Comparison of ENCODE assay signal across 9 mouse cellular contexts in genomic region chr10:121423541-121424349, GRCm38 (mm10). TPM values are rescaled to one million over a fixed set of nuclear protein-coding genes. Genes with fewer than 3 reads are reported as not detected.
DNase-seq lines count a peak whose midpoint lies in the region; ATAC-seq lines count a peak whose summit lies in the region.
"Had no signal": no experiment of that assay in that cellular context is flagged by ENCODE, and none has a peak within 500 bp of the region (broad histone marks: within the 10 kb centered on the region; RNA-seq: fewer than 3 reads in every experiment).

No protein-coding gene starts in this region.

- ATAC-seq in heart, embryonic 14.5 days (ENCODE audit: insufficient number of reproducible peaks, insufficient read depth, low FRiP score, low read depth): no peak
- ATAC-seq in midbrain, embryonic 14.5 days (ENCODE audit: low FRiP score, low TSS enrichment): no peak

- H3K27ac ChIP-seq in heart, embryonic 14.5 days (replicated peaks in 1 of 2; ENCODE audit: control insufficient read depth in 1 of 2, insufficient read depth in 1 of 2, low read depth in 2 of 2, low read length in 2 of 2): peak overlapping the region; percentile 62 to 76
- peak overlapping the region; percentile 45 for H3K27ac ChIP-seq in midbrain, embryonic 14.5 days (replicated peaks; ENCODE audit: low read depth, low read length)

- peaks cover 62 to 86% of the 10 kb centered on the region in 2 experiments for H3K4me1 ChIP-seq in heart, embryonic 14.5 days (ENCODE audit: control insufficient read depth in 2 of 2, insufficient read depth in 2 of 2, low read length in 2 of 2)
- H3K4me1 ChIP-seq in midbrain, embryonic 14.5 days (ENCODE audit: control insufficient read depth, insufficient read depth, low read length): peaks cover 16% of the 10 kb centered on the region

- H3K27me3 ChIP-seq in heart, embryonic 14.5 days (ENCODE audit: control insufficient read depth, insufficient read depth, low read length): no peaks in the 10 kb centered on the region
- no peaks in the 10 kb centered on the region for H3K27me3 ChIP-seq in midbrain, embryonic 14.5 days (ENCODE audit: control insufficient read depth, insufficient read depth, low read length)

- 61% methylated on average over 16 of the region's 16 CpGs for WGBS in heart, embryonic 14.5 days
- WGBS in midbrain, embryonic 14.5 days: 37% methylated on average over 16 of the region's 16 CpGs

- peak; percentile 55 for DNase-seq in kidney, adult 9 months
- DNase-seq in kidney, adult 18-20 months: no peak
- DNase-seq in brain, adult 2 months (ENCODE audit: low read depth, low spot score): peak; percentile 31
- DNase-seq in midbrain, embryonic 14.5 days: peak; percentile 46
- no peak for DNase-seq in right cerebral cortex, postnatal 14 days
- no peak for DNase-seq in spleen, postnatal 14 days (ENCODE audit: low spot score in 2 of 2)
- no peak for DNase-seq in layer of hippocampus, postnatal 36 days

- no peak overlapping the region for H3K9ac ChIP-seq in heart, embryonic 14.5 days (ENCODE audit: low read length)
- peak overlapping the region; percentile 20; the same call in 1 of the 2 replicates for H3K9ac ChIP-seq in midbrain, embryonic 14.5 days (replicated peaks; ENCODE audit: low read length)

- H3K9me3 ChIP-seq in heart, embryonic 14.5 days (ENCODE audit: control insufficient read depth, low read length): no peaks in the 10 kb centered on the region
- H3K9me3 ChIP-seq in midbrain, embryonic 14.5 days (ENCODE audit: control insufficient read depth, low read length): no peaks in the 10 kb centered on the region

- no peak overlapping the region for H3K4me2 ChIP-seq in heart, embryonic 14.5 days (ENCODE audit: low read length)
- no peak overlapping the region for H3K4me2 ChIP-seq in midbrain, embryonic 14.5 days (ENCODE audit: low read length)

- H3K36me3 ChIP-seq in heart, embryonic 14.5 days (ENCODE audit: control insufficient read depth, insufficient read depth, low read length): no peaks in the 10 kb centered on the region
- no peaks in the 10 kb centered on the region for H3K36me3 ChIP-seq in midbrain, embryonic 14.5 days (ENCODE audit: control insufficient read depth, insufficient read depth, low read length)

- H3K4me3 ChIP-seq in heart, embryonic 14.5 days (ENCODE audit: control insufficient read depth in 1 of 2, insufficient read depth in 1 of 2, low read depth in 1 of 2, low read length in 2 of 2): no peak overlapping the region
- no peak overlapping the region for H3K4me3 ChIP-seq in midbrain, embryonic 14.5 days (replicated peaks; ENCODE audit: low read depth, low read length)
- H3K4me3 ChIP-seq: myocyte had no signal

RNA-seq across cellular contexts. Expression of gene Rassf3, which starts 52.4 kb away (rescaled TPM):
- polyA plus RNA-seq in heart, embryonic 14.5 days (2014; fragmentation: Nextera tagmentation; extraction: Ambion mirVana): 25.1 and 25.3 TPM in 2 replicates
- polyA plus RNA-seq in midbrain, embryonic 14.5 days (2014; fragmentation: Nextera tagmentation; extraction: Ambion mirVana): 2.4 and 4.5 TPM in 2 replicates
- total RNA-seq in layer of hippocampus, postnatal 36 days (2021): 1 to 10 TPM; 8.2 to 8.9 TPM

RNA-seq across cellular contexts. Expression of gene Gns, which starts 58.9 kb away (rescaled TPM):
- polyA plus RNA-seq in heart, embryonic 14.5 days (2014; fragmentation: Nextera tagmentation; extraction: Ambion mirVana): 39.0 and 40.8 TPM in 2 replicates
- 36.5 and 47.2 TPM in 2 replicates for polyA plus RNA-seq in midbrain, embryonic 14.5 days (2014; fragmentation: Nextera tagmentation; extraction: Ambion mirVana)
- total RNA-seq in layer of hippocampus, postnatal 36 days (2021): 10 to 100 TPM; 77.8 to 80.3 TPM

Comparison
In these comparisons a context has a peak if more than half of its experiments do, and no peak if none do; other contexts are left out.
1. DNase-seq: peak in kidney, adult 9 months (single experiment), brain, adult 2 months (single experiment) and midbrain, embryonic 14.5 days (single experiment); none in kidney, adult 18-20 months (single experiment), right cerebral cortex, postnatal 14 days (single experiment), spleen, postnatal 14 days (0 of 2) and layer of hippocampus, postnatal 36 days (0 of 2).